Mouse (Mus musculus): ENCODE measurements around the gene Qars.

Gene Qars

DNA sequence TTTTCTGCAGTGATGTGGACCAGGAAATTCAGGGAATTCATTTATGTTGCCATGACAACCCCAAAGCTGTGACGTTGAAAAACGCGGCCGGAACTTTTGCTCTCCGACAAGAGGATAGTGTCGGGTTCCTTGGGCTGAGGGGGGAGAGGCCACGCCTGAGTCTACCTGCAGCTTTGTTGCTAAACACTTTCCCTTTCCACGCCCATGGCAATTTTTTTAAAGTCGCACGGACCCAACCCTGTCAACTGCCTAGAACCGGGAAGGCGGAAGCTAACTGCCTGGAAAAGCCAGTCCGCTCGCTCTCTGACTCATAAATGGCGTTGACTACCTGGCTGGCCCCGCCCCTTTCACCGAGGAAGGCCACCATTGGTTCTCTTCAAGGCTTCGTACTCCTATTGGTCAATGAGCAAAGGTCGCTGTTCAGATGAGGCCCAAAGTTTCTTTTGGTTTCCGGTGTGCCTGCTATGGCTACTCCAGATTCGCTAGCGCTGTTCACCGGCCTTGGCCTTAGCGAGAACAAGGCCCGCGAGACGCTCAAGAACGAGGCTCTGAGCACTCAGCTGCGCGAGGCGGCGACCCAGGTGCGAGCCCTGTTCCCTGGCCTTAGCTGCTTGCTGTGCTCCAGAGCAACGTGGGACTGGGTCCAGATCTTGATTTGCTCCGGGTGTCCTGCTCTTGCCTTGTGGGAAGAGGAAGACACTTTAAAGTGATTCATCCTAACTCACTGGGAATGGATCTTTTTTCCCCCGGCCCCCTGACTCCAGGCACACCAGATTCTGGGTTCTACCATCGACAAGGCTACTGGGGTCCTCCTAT is at the start of gene Qars:
Gene Qars, plus strand, starts transcription at position 88 of the 816 bp plus-strand sequence.
- DNase-seq (ENCODE audit: low read depth, low spot score): peak; percentile 96

DNA sequence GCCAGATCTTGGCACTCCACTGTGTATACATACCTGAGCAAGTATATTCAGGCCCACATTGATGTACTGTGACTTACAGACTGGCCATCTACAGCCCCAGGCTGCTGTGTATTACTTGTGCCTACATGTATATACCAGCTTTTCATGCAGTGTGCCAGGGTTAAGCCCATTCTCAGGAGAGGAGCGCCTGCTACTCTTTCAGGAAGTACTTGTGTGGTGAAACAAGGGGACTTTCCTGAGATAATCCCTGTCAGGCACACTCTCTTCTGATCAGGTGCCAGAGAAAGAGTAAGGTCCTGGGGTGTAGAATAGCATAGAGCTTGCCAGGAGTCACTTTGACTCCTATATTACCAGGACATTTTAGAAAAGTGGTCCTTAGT is 47.6 kb upstream of the Qars start:
- DNase-seq (ENCODE audit: low read depth, low spot score): no peak

DNA sequence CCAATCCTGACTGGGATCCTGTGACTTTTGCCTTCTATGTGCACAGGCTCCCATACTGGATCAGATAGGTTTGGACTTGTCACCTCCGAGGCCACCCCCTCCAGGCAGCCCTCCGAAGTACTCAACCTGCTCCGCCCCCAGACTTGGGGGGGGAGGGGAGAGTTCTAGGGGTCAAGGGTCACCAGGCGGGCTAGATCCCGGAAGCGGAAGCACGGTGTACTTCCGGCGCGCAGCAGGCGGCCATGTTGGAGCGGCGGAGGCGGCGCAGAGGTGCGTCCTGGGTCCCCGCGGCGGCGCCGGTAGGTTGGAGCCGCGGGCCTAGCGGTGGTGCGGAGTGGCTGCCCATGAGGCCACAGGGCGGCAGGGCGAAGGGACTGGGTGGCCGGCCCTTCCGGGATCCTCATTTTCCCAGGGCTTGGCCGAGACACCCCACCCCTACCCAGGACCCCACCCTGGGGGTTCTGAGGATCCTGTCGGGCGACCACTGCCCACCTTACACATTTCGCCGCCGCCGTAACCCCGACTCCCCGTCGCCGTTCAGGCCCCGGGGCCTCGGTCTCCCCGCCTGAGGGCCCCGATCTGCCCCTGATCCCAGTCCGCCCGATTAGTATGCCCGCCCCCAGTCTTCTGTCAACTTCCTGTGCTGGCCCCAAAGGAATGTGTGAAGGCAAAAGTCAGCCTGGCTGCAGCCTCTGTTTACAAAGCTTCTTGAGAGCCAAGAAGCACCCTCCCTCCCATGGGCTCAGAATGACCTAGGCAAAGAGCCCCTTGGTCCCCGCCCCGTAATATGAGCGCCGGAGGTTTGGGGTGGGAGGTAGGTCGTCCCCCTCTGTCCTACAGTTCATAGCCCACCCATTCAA is 47.0 kb upstream of the Qars start, which contains the start of gene Ccdc71:
Gene Ccdc71, plus strand, starts transcription at position 209 of the 860 bp plus-strand sequence.
- DNase-seq (ENCODE audit: low read depth, low spot score): peak; percentile 87

DNA sequence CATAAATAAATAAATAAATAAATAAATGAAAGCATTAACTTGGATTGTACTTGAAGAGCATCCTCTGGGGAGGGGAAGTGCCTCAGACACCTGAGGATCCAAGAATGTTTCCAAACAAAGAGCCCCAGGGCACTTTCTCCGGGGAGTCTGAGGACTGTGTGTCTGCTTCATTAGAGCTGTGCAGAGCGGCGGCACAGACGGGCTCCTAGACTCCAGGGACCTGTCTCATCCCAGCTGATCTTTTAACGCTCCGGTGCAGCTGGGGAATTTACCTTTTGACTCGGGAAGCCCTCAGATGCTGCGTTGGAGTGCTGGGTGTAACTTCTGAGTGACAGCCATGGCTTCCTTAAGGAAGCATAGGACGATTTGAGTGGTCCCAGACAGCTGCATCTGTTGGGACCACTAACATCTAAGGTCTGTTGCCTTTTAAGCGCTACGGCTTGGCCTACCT is 46.3 kb upstream of the Qars start, which contains the start of gene Klhdc8b:
Gene Klhdc8b, minus strand, starts transcription at position 401 of the 451 bp plus-strand sequence.
- DNase-seq (ENCODE audit: low read depth, low spot score): no peak

DNA sequence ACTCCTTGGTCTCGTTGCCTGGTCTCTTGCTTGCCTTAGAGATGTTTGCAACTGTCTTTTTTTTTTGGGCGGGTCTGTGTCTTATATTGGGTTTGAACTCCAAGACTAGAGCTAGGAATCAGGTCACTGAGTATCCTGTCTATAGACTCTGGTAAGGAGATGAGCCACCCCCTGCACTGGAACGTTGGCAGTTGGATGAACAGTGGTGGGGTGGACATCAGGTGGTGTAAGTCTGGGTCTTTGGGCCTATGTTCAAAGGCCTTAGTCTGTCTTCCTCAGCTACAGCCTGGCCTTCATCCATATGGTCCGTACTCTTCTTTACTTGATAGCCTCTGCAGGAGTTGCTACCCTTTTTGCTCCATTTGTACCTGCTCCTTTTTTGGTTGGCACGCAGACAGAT is 45.8 kb upstream of the Qars start:
- no peak for DNase-seq (ENCODE audit: low read depth, low spot score)

DNA sequence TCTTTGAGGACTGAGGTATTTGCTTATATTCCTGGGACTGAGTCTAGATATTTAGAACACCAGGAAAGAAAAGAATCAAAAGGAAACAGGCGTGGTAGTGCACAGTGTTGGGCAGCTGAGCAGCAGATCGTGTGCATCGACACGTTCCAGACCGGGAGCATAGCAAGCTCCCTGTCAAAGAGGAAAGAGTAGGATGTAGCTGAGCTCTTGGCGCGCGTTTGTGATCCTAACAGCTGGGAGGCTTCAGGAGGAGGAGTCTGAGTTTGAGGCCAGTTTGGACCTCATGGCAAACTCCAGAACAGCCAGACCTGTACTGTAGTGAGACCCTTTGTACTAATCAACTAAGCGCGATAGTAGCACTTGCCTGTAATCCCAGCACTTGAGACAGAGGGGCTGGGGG is 45.3 kb upstream of the Qars start:
- no peak for DNase-seq (ENCODE audit: low read depth, low spot score)

DNA sequence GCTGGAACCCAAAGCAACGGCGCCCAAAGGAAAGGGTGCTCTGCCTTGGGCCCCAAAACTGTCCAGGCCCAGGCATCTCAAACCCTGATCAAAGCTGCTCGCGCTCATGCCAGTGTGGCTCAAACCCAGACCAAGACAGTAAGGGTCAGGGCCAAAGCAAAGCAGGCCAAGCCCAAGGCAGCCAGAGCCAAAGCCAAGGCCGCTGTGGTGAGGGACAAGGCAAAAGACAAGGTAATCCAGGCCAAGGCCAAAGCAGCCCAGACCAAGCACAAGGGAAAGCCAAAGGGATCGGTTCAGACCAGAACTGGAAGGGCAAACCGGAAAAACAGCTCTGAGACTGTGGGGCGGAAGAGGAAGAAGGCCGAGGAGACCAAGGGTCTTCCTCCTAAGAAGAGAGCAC is 43.8 kb upstream of the Qars start:
- no peak for DNase-seq (ENCODE audit: low read depth, low spot score)

DNA sequence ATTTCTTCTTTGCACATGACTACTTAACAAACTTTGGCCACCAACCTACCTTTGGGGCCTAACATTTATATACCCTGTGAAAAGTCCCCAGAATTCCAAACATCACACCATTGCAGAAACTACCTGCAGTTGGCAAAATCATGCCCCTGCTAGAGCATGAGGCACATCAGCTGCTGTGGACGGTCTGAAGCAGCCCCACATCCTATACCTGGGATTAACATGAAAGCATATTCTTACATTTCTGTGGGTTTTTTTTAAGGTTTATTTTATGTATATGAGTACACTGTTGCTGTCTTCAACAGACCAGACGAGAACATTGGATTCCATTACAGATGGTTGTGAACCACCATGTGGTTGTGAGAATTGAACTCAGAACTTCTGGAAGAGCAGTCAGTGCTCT is 41.3 kb upstream of the Qars start:
- DNase-seq (ENCODE audit: low read depth, low spot score): no peak

DNA sequence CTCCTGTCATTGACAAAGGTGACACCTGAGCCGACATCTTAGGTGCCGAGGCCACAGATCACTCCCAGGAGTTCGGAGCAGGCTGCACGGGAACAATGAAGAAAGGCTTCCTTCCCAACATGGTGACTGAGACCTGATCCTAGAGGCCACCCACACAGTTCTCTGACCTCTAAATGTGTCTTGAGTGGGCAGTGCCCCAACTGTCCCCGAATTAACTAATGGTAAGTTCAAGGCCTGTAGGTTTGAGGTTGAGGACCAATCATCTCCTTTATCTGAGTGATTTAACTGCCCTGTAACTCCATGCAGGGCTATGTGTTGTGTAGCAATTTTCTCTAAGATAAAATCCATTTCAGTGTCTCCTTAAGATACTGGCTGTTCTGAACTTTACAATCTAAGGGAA is 38.1 kb upstream of the Qars start:
- no peak for DNase-seq (ENCODE audit: low read depth, low spot score)

DNA sequence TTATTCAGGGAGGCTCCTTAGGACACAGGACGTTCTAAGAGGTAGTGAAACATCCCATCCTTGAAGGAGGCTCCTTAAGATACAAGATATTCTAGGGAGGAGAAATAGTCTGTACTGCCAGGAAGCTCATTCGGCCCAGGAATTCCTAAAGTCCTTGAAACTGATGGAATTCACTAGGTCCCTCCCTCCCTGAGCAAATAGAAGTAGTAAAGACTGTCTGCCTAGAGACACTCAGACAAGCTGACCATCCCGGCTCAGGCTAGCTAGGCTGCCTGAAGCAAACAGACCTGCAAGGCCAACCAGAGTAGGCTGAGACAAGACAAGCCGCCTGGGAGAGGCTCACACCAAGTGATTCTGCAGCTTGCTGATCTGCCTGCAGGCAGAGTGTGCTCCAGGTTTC is 37.7 kb upstream of the Qars start:
- DNase-seq (ENCODE audit: low read depth, low spot score): no peak

DNA sequence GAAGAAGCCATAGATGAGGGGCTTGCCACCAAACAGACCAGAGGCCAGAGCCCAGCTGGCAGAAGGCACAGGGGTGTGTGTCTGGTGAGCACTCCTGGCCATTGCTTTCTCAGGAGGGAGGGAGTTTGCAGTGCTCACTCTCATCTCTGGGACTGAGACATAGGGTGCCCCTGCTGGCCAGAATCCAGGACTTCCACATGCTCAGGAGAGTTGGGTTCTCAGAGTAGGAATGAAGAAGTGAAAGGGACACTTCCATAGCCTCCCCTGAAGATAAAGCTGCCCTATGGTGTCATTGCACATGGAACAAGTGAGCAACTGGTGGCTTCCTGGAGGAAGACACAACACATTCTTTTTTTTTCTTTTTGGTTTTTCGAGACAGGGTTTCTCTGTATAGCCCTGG is 33.0 kb upstream of the Qars start:
- DNase-seq (ENCODE audit: low read depth, low spot score): no peak

DNA sequence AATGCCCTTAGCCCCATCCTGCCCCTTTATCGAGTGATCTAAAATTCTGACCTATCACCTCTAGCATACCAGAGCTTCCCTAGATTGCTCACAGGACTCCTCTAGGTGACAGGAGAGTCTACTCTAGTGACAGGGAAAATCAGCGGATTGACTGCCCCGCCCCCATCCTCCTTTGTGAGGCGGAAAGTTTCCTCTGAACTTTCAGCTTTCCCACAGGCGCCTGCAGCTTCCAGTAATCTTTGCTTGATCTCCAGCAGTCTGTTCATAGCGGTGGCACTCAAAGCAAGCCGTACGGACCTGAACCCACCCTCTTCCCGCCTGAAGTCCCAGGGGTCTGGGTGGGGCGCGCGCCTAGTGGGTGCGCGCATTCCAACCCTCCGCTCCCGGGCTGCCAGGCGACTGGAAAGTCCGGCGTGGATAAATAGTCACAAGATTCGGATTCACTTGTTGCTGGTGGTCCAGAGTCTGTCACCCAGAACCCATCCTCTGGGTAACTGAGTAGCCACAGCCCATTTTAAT is 28.8 kb upstream of the Qars start:
- peak; percentile 88 for DNase-seq (ENCODE audit: low read depth, low spot score)

DNA sequence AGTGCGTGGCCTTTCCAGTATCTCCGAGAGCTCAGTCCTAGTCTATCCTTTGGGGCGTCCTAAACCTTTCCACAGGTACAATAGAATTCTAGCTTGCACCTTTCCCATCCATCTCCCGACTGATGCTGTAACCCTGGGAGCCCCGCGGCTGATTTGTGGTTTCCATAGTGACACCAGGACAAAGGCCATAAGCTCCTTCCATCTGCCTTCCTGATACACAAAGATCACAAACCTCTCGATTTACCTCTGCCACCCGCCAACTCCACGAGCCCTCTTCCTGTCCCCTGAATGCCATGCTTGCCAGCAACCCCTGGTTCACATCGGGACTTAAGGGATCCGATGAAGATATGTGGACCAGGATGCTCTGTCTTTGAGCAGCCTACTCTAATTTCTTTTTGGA is 28.3 kb upstream of the Qars start:
- DNase-seq (ENCODE audit: low read depth, low spot score): no peak

DNA sequence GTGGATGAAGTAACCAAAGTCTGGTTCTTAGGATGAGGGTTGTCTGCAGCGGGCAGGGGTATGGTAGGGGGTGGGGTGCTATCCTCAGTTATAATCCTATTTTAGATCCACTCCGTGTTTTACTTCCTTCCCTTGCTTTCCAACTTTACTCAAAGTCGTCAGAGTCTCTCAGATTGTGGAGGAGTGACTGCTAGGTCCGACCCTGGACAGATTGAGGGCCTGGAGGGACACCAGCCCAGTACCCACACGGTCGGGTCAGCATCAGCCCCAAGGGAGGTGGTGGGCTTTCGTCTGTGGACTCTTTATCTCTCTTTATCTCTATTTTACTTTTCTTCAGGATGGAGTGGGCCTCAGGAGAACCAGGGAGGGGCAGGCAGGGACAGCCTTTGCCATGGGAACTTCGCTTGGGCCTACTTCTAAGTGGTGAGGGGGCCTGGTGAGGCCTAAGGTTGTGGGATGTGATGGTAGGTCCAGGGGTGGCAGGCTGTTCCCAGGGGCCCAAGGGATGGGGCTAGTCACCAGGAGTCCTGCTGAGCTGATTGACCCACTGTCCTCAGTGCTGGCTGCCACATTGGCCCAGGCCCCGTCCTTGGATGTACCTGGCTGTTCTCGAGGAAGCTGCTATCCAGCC is 27.7 kb upstream of the Qars start, which contains the start of gene Lamb2:
Gene Lamb2, plus strand, starts transcription at position 16 of the 631 bp plus-strand sequence.
- peak; percentile 89 for DNase-seq (ENCODE audit: low read depth, low spot score)

DNA sequence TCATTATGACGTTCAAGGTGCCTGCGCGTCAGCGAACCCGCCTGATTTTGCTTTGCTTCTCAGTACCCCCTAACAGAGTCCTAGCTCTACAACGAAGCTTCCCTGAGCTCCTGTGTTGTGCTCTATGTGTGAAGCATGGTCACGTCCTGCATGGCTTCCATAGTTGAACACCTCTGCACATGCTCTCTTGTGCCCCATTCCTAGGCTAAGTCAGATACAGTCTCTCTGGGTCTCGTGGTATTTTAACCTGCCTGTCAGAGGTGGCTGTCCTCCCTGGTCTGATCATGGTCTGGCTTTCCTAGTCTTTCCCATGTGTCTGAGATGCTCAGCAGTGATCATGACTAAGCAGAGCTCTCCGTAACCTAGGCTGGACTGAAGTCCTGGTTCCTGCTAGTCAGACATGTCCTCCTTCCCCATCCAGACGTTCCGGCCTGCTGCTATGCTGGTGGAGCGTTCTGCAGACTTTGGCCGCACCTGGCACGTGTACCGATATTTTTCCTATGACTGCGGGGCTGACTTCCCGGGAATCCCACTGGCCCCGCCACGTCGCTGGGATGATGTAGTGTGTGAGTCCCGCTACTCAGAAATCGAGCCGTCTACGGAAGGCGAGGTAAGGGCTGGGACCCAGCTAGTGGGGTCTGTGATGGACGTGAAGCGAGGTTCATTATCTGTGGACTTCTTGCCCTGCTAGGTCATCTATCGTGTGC is 26.5 kb upstream of the Qars start:
- DNase-seq (ENCODE audit: low read depth, low spot score): no peak

DNA sequence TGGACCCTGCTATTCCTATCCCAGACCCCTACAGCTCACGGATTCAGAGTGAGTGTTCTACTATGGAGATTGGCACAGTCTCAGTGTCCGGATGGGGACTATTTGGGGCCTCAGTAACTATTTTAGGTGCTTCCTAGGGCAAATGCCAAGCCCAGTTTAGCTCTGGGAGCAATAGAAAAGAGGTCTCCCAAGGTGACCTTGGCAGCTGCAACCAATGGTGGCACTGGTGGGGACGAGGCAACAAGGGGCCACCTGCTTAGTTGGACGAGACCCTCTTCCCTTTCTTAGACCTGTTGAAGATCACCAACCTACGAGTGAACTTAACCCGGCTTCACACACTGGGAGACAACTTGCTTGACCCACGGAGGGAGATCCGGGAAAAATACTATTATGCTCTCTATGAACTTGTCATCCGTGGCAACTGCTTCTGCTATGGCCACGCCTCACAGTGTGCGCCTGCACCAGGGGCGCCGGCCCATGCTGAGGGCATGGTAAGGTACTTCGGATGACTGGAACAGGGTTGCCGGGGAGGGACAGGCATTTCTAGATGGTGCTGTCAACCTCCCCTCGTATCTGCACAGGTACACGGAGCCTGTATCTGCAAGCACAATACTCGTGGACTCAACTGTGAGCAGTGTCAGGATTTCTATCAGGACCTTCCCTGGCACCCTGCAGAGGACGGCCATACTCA is 25.8 kb upstream of the Qars start:
- no peak for DNase-seq (ENCODE audit: low read depth, low spot score)

DNA sequence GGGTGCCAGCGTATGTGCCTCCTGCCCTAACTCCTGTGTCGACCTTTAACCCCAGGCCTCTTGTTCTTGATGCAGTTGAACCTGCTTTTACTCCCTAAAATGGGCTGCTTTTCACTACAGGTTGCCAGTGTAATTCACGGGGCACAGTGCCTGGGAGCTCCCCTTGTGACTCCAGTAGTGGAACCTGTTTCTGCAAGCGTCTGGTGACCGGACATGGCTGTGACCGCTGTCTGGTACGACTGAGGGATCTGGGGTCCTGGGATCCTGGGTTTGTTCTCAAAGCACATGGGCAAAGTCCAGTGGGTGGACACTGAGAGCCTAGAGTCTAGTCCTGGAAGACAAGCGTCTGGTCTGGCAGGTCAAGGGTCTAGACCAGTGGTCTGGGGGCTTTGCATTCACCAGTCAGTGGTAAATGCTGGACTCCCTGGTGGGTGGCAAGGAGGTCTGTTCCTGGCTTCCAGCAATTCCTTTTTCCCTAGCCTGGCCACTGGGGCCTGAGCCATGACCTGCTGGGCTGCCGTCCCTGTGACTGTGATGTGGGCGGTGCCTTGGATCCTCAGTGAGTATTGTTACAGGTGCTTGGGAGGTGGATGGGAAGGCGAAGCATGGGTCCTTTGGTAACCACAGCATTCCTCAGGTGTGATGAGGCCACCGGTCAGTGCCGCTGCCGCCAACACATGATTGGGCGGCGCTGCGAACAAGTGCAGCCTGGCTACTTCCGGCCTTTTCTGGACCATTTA is 24.3 kb upstream of the Qars start:
- no peak for DNase-seq (ENCODE audit: low read depth, low spot score)

DNA sequence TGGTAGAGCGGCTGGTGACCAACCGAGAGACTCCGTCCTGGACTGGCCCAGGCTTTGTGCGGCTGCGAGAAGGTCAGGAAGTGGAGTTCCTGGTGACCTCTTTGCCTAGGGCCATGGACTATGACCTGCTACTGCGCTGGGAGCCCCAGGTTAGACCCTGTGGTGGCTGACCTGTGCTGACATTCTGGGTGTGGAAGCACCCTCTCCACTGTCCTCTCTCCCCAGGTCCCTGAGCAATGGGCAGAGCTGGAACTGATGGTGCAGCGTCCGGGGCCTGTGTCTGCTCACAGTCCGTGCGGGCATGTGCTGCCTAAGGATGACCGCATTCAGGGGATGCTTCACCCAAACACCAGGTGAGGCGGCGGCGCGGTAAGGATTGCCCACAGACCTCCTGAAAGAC is 23.5 kb upstream of the Qars start:
- no peak for DNase-seq (ENCODE audit: low read depth, low spot score)

DNA sequence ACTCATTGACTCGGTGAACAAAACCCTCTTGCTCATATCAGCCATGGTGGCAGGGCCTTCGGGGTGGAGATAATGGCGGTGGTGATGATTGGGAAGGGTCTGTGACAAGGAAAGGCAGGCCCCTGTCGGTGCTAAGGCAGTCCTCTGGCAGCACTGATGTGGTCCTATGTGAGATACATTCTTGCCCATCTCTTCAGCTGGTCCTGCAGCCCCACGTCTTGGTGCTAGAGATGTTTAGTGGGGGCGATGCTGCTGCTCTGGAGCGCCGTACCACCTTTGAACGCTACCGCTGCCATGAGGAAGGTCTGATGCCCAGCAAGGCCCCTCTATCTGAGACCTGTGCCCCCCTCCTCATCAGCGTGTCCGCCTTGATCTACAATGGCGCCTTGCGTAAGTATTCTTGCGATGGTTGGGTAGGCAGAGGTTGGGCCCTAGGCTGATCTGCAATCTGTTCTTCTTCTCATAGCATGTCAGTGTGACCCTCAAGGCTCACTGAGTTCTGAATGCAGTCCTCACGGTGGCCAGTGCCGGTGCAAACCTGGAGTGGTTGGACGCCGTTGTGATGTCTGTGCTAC is 22.1 kb upstream of the Qars start:
- DNase-seq (ENCODE audit: low read depth, low spot score): no peak
